Mouse (Mus musculus): ENCODE data around the gene Rnaseh2b.

GRCm38 (mm10) chr14:62311672-62312071 lies 19.3 kb downstream of the Rnaseh2b start:
- TF ChIP-seq CTCF (IDR thresholded peaks at IDR 0.05; ENCODE audit: control insufficient read depth, insufficient read depth, insufficient read length), result no peak
- no peak for TF ChIP-seq MAX (IDR thresholded peaks at IDR 0.05)
- no peak for TF ChIP-seq MYOG (IDR thresholded peaks at IDR 0.05; ENCODE audit: control insufficient read depth, extremely low read depth, insufficient read length)
- TF ChIP-seq USF1 (IDR thresholded peaks at IDR 0.05; ENCODE audit: low read depth), result no peak

Measured in C2C12 (cell line).